Mouse (Mus musculus) ES-Bruce4 (cell line): ENCODE data around the gene Selenbp1.

Source experiments
- CTCF ChIP-seq: IDR thresholded peaks from one replicate; pipeline ENCODE4 v1.8.1; 2011; ENCODE audit warnings: low read depth, low read length
- EP300 ChIP-seq: IDR thresholded peaks from 2 replicates; pipeline ENCODE4 v1.6.1; 2011; ENCODE audit warnings: low read depth, low read length; ENCODE audit not compliant: insufficient read depth
- POLR2A ChIP-seq: IDR thresholded peaks from one replicate; pipeline ENCODE4 v1.8.1; 2011; ENCODE audit warnings: low read length; ENCODE audit not compliant: insufficient read depth

- TF ChIP-seq POLR2A (no peak), CTCF (no peak), EP300 (no peak)
Observed at GRCm38 (mm10) chr3:94973620-94974019, 40.8 kb downstream of the Selenbp1 start.
